Mouse (Mus musculus) adrenal gland, postnatal 36 days (tissue): ENCODE results near the gene Ech1. TPM values are rescaled to one million over a fixed set of nuclear protein-coding genes. Genes with fewer than 3 reads are reported as not detected.

Experiments used
- DNase-seq, 2 experiments: peaks; one replicate each; pipeline ENCODE4 v3.0.0; 2021; ENCODE audit warnings: mixed read lengths in 1 of 2
- total RNA-seq, 2 experiments: library from RNA; stranded (reverse); gene quantifications; 2 replicates each; pipeline ENCODE4 v1.2.3; 2021

The Ech1 gene
- total RNA-seq, 2 experiments from 2014 or later: 543 to 577 TPM

DNA sequence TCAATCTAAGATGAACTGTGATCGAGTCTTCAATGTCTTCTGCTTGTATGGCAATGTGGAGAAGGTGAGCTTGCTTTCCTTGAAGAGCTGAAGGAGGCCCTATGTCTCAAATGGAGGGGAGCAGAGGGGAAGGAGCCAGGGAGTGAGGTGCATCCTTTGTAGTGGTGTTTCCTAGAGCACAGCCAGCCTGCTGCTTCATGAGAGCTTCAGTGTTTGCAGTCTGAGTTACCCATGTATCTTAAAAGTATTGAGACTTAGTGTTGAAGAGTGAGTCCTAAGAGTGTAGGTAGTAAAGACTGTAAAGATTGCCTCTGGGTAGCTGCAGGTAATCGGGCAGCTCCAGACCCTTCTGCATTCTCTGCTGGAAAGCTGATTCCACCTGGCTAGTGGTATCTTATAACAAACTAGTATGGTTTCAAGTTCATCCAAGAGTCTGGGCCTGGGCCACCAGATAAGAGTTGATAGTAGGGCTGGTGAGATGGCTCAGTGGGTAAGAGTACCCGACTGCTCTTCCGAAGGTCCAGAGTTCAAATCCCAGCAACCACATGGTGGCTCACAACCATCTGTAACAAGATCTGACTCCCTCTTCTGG is 6.1 kb upstream of the Ech1 start:
- no peak for DNase-seq

DNA sequence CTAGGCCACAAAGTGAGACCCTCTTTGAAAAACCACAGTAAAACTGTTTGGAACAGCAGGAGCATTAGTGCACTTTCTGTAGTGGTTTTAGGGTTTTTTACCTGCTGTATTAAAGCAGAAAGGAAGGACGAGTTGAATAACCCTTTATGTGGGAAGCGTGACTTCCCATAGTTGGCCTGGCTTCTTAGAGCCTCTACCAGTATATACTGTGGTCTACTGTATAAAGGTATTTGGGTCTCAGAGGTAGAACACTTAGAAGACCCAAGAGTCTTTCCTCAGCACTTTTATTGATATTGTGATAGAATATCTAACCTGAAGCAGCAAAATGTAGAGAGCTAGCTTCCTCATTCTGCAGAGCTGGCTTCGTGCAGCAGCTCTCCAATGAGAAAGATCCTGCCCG is 5.4 kb upstream of the Ech1 start:
- no peak for DNase-seq

DNA sequence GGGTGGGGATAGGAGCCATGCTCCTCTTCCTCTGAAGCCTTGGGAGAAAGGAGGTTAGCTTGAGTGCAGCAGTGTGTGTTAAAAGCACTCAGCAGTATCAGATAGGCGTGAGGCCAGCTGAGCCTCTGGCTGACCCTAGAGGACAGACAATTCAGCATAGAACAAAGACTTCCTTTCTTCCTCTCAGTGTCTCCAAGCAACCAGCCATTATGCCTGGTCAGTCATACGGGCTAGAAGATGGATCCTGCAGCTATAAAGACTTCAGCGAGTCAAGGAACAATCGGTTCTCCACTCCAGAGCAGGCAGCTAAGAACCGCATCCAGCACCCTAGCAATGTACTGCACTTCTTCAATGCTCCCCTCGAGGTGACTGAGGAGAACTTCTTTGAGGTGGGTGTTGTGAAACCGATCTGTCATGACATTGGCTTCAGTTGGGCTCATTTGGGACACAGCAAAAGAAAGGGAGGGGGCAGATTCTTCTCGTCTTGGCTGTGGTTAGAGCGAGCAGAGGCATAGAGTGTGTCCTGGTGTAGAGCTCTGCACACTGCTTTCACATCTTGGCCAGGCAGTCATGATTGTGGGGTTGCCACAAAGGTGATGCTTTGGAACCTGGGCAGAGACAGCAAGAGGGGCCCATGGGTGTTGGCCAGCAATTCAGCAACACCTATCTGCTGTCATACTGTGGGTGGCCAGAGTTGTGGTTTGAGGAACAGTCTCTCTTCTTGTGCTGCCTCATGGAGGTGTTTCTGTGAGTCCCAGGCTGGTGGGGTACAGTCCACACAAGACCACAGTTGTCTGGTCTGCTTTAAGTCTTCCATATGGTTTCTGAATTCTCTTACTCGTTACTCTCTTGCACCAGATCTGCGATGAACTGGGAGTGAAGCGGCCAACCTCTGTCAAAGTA is 4.4 kb upstream of the Ech1 start:
- peak; percentile 49 to 74 for DNase-seq

DNA sequence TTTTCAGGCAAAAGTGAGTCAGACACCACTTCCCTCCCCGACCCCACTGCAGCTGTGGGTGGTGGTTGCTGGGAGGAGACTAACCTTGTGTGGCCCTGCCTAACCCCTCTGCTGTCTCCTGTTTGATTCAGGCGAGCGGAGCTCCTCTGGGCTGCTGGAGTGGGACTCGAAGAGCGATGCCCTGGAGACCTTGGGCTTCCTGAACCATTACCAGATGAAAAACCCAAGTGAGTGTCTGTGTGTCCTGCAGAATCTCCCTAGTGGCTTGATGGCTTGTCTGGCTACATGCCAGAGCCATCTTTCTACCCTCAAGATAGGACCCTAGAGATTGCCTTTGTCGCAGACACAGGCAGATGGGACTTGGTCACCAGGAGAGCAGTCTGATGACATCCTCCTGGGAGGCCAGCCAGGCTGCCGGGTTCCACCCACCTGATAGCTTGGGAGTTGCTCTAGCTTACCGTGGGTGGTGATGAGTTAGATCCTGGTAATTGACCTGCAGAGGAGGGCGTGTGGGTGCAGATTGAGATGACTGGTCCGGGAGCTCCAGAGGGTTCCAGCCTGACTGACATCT is 3.7 kb upstream of the Ech1 start:
- peak; percentile 77 to 85 for DNase-seq

DNA sequence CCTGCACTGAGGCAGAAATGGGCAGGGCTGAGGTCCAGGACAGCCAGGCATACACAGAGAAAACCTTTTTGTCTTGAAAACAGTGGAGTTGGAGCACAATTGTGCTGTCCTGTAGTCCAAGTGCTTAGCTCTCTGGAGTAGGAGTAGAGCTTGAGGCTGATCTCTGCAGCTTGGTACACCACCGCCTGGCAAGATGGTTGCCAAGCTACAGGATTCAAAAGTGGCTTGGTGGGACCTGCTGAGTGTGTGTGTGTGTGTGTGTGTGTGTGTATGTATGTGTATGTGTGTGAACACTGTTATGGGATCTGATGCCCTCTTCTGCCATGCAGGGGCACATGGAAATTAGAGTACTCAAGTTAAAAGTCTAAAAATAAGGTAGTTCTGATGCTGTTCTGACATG is 2.5 kb upstream of the Ech1 start:
- DNase-seq: no peak

DNA sequence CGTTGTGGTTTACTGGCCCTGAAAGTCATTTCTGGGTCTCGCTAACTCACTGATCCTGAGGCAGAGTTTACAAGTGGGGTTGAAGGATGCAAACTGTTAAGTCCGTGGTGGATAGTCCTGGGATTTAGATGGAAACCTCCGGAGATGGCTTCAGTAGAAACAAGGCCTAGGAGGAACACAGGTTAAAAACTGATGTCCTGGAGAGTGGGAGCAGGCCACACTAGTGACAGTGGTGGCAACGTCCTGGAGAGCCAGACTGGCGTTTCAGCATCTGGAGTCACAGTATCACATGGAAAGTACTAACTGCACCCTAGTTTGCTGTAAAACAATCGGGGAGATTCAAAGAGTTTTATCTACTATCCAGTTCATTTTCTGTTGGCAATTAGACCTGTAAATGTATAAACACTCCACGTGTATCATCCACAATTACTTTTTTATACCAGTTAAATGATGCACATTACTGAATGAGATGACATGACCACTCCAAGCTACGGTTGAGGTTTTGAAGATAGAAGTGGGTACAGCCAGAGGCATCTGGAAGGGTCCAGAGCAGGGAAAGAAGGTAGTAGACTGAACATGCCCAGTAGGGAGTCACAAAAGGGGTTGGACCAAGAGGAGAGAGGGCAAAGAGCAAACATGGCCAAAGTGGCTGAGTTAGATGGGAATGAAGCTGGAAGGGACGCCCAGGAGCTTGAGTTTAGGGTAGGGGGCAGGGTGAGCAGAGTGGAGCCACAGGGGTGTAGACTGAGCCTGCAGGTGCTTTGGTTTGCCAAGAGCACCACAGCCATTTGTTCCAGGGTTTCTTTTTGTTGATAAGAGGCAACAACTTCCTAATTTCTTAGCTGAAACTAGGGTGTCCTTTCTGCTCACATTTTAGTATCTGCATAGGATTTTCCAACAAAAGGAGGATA is 1.8 kb upstream of the Ech1 start:
- DNase-seq: peak in 1 of 2 experiments; percentile 14

DNA sequence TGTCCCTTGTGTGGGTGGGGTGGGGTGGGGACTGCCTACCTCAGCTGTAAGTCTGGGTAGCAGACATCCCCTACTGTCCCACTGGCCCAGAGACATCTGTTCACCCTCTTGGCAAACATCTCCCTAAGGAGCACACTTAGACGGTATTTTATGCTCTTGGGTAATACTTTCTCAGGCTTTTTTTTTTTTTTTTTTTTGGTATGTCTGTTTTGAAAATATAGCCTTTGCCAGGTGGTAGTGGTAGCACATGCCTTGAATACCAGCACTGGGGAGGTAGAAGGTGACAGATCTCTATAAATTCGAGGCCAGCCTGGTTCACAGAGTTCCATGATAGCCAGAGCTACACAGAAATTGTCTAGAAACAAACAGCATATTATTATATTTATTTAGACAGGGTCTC is 1.1 kb upstream of the Ech1 start:
- DNase-seq: peak in 1 of 2 experiments; percentile 3

DNA sequence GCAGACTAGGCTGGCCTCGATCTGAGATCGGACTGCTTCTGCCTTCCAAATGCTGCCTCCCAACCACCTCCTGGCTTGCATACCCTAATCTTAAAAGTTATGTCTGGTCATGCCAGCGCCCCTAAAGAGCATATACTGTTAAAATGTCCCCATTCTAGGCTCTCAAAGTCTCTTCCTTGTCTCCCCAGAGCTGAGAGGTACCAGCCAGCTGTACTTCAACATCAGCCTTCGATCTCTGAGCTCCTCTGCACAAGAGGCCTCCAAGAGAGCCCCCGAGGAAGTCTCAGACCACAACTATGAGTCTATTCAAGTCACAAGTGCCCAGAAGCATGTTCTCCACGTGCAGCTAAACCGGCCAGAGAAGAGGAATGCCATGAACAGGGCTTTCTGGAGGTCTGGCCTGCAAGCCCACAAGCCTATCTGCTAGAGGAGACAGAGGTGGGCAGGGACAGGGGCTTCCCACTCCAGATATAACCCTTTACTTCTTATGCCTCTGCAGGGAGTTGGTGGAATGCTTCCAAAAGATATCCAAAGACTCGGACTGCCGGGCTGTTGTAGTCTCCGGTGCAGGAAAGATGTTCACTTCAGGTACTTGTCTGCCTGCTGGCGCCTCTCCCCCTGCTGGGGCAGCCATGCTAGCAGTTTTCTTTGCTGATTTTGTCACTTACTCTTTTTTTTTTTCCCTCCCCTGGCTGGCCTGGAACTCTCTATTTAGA is 827 bp downstream of the Ech1 start:
- DNase-seq: peak; percentile 38 to 44

DNA sequence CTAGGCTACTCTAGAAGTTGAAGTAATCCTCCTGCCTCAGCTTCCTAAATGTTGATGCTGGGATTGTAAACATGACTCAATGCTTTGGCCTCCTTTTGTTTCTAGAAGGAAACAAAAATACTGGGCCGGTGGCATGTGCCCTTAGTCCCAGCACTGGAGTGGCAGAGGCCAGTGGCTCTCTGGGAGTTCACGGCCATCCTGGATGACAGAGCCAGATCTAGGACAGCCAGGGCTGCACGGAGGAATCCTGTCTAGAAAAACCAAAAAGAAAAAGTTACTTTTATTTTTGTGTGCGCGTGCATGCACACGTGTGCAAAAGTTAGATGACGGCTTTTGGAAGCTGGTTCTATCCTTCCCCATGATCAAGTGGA is 1.4 kb downstream of the Ech1 start:
- DNase-seq: peak in 1 of 2 experiments; percentile 53

DNA sequence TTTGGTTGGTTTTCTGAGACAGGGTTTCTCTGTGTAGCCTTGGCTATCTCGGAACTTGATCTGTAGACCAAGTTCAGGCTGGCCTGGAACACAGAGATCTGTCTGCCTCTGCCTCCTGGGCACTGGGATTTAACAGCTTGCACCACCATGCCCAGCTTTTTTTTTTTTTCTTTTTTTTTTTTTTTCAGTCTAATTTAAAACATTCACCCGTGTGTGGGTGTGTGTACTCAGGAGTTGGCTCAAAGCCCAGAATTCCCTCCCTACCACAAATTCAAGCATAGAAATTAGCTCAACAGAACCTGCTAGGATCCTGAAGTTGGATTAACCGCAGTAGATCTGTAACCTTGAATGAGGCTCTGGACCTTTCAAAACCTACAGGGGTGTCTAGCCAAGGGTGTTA is 2.3 kb downstream of the Ech1 start:
- DNase-seq: peak; percentile 39 to 76

DNA sequence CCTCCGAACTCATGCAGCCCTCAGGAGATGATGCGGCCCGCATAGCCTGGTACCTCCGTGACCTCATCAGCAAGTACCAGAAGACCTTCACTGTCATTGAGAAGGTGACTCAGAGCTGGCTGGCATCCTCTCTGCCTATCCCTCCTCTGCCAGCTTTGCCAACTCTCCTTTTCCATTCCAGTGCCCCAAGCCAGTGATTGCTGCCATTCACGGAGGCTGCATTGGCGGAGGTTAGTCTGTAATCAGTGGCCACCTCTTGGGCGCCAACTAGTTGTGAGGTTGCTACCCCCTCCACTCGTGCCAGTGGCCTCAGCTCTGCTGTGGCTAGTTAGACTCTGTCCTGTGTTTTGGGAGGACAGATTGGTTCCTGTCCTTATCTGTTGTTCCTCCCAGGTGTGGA is 4.8 kb downstream of the Ech1 start:
- peak; percentile 83 to 85 for DNase-seq

DNA sequence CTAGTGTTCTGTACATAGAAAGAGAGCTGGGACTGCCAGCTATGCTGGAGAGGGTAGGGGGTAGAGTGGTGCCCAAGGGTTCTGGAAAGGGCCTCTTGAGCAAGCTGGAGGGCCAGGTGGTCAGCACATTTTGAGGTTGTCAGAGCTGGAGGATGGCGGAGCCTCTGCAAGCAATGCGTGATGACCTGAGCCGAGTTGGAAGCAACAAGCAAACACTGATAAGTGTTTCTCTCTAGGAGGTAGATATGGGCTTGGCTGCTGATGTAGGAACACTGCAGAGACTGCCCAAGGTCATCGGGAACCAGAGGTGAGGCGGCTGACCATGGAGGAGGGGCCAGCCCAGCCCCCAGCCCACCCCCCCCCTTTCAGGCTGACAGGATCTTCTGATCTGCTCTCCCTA is 6.0 kb downstream of the Ech1 start:
- no peak for DNase-seq

DNA sequence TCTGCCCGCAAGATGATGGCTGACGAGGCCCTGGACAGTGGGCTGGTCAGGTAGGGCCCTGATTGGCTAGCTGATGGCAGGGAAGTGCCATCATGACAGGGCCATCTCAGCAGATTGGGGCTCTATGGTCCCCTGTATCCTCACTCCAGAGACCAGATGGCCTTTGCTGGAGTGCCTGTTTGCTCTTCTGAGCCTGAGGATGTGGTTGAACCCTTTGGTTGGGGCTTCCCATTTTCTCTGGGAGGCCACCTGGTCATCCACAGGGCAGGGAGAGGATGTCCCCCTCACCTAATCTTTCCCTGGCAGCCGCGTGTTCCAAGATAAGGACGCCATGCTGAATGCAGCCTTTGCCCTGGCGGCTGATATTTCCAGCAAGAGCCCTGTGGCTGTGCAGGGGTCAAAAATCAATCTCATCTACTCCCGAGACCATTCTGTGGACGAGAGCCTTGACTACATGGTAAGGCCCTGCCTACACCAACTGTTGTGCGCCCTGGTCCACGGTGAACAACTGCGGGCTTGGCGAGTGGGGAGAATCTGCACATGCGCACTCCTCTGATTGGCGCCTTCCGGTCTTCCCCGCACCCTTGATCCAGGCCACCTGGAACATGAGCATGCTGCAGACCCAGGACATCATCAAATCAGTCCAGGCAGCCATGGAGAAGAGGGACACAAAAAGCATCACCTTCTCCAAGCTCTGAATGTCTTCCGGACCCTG is 6.6 kb downstream of the Ech1 start:
- no peak for DNase-seq

DNA sequence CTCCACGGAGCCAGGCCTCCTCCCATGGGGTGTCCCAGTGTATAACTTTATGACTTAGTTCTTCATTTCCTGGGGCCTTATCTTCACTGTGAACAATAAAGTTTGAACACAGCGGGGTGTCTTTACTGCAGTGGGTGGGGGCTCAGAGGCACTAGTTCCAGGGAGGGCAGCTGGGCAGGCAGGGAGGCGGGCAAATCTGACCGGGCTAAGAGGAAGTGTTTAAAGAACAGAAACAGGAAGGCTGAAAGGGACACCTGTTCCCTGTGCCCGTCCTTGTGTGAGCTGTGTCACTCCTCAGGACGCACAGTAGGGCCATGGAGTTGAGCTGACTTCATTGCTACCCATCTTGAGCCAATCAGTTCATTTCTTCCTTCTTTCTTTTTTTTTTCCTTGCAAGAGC is 7.1 kb downstream of the Ech1 start:
- DNase-seq: no peak

DNA sequence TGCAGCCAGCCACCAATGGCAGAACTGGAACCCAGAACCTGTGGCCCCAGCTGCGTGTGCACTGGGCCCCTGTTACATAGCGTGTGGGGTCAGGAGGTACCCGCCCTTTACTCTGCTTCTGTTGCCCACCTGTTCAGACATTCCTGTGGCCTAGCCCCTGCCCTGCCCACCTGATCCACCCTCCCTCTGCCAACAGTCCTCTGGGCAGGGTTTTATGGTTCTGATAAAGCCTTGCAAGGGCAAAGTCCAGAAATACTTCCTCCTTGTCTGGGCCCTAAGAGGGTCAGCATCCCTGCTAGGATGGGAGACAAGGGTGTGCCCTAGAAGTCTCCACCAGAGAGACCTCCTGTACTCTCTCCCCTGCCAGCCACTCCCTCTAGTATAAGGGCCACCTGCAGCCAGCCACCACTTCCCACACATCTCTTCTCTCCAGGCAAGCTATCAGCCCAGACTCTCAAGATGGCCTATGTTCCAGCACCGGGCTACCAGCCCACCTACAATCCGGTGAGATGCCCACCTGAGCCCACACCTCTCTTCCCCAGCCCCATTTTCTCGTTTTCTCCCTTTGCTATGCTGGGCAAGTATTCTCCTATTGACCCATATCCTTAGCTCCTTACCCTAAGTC is 8.8 kb downstream of the Ech1 start, which contains the start of gene Lgals4:
Gene Lgals4, plus strand, starts transcription at position 132 of the 625 bp plus-strand sequence.
- no peak for DNase-seq

DNA sequence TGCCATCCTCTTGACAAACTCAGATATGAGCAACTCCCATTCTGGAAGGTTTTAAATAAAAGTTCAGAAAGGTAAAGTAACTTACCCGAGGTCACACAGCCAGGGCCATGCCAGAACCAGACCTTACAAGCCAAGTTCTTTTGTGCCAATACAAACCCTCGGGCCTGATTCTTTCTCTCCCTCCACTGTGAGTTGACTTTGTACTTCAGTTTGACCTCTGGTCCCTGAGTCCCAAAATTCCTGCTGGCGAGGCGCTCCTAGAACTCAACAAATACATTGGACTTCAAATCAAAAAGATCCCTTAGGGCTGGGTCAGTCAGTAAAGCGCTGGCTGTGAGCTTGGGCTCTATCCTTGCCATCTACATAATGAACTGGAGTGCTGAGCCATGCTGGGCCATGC is 11.9 kb downstream of the Ech1 start:
- DNase-seq: no peak

DNA sequence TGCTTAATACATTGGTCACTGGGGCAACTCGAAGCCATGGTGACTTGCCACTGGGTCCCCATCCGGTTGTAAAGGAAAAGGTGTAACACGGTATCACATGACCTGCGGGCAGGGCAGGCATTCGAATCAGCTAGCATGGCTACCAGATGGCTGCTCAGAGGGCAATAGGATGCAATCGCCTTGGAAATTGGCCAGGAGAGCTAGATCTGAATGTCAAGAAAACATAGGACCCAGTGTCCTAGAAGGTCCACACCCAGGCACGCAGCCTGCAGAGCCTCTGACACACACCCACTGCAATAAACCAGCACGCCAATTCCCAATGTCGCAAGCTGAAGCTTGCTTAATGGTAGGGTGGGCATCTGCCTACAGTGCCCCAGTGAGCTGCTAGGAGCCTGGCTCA is 13.3 kb downstream of the Ech1 start:
- no peak for DNase-seq

DNA sequence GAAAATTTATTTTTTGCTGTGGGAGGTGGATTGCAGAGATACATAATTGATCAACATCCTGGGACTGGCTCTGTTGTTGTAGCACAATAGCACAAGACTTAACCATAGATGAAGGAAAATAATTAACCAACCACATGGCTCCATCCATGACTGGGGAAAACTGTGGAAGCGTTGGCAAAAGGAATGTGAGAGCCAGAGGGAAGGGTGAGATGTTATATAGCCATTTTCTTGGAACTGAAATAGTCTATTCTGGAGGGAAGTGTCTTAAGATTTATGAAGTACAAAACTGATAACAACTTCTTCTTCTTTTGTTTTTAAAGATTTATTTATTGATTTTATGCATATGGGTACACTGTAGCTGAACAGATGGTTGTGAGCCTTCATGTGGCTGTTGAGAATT is 22.3 kb downstream of the Ech1 start:
- DNase-seq: no peak

DNA sequence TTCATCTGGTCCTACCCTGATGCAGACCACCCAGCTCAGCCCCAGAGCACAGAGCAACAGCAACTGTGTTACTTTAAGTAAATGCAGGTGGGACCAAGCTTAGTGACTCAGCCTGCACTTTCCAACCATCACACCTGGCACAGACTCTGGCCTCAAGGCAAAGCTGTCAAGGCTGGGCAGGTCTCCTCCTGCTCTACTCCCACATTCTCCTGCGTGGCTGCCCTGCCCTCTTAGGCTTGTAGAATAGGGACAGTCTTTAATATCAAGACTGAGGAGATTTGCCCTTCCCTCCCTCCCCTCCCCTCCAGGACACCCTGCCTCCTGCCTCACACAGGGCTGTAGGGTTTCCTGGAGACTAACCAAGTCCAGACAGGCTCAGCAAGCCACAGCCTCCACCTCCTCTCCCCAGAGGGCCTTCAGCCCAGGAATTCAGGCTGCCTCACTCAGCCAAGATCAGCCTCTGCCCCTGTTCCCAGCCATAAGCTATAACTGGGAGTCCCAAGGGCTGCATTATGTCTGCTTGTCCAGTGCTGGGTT is 24.8 kb downstream of the Ech1 start:
- no peak for DNase-seq

DNA sequence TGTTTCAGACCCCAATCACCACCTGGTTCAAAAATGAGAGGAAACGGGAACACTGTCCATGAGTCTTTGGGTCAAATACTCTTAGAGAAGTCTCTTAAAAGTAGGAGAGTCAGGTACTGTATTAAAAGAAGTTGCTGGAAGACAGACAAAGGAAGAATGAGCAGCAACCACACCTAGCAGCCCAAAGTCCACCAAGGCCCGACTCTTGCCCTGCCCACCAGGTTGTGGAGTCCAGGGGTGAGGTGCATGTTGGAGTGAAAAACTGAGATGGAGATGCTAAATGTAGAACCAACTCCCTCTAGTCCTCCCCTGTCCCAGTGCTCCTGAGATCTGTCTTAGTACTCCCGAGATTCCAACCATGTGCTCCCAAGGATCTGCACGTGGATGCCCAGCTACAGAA is 25.6 kb downstream of the Ech1 start:
- no peak for DNase-seq
